Mouse (Mus musculus) MEL (cell line): ENCODE data around the gene Nuak2. TPM values are rescaled to one million over a fixed set of nuclear protein-coding genes. Genes with fewer than 3 reads are reported as not detected.
"Not testable (repeated sequence)": the region's sequence is repeated elsewhere in the genome, so short reads cannot be mapped to it uniquely, and the experiment has no call there.

ENCODE experiments used
- DNase-seq: peaks from one replicate; pipeline ENCODE4 v3.0.0; 2011; ENCODE audit warnings: low read depth, low spot score
- H3K27ac ChIP-seq: 2 replicates; pipeline ENCODE4 v1.5.1; 2012; ENCODE audit warnings: low read depth, mild to moderate bottlenecking, control low read depth, low read length, moderate library complexity; ENCODE audit not compliant: control insufficient read depth
- H3K27me3 ChIP-seq, 2 experiments: fragments of 150-350 bp in 1 of 2; sonication (generic) in 1 of 2; 2 replicates each; pipeline ENCODE4 v1.6.1; 2012; ENCODE audit warnings: low read length in 2 of 2, mild to moderate bottlenecking in 2 of 2, improper control_type of control experiment in 1 of 2, moderate library complexity in 1 of 2; ENCODE audit not compliant: insufficient read depth in 2 of 2, control insufficient read depth in 1 of 2
- H3K36me3 ChIP-seq, 2 experiments: 2 replicates each; pipeline ENCODE4 v1.6.1; 2012 to 2014; ENCODE audit warnings: low read length in 2 of 2, improper control_type of control experiment in 1 of 2, inconsistent platforms in 1 of 2, mild to moderate bottlenecking in 1 of 2; ENCODE audit not compliant: insufficient read depth in 2 of 2, control insufficient read depth in 1 of 2
- H3K4me1 ChIP-seq, 2 experiments: fragments of 150-350 bp in 1 of 2; sonication (generic) in 1 of 2; 2 replicates each; pipeline ENCODE4 v1.6.1; 2012; ENCODE audit warnings: low read length in 2 of 2, improper control_type of control experiment in 1 of 2, mild to moderate bottlenecking in 1 of 2; ENCODE audit not compliant: insufficient read depth in 2 of 2, control insufficient read depth in 1 of 2
- H3K4me3 ChIP-seq, 2 experiments: fragments of 150-350 bp in 1 of 2; sonication (generic) in 1 of 2; 2 replicates each; pipeline ENCODE4 v1.5.1; 2012; ENCODE audit warnings: low read depth in 2 of 2, low read length in 2 of 2, mild to moderate bottlenecking in 2 of 2, moderate library complexity in 2 of 2, control low read depth in 1 of 2, improper control_type of control experiment in 1 of 2; ENCODE audit not compliant: control insufficient read depth in 1 of 2, insufficient read depth in 1 of 2
- H3K79me2 ChIP-seq: 2 replicates; pipeline ENCODE4 v1.6.1; 2012; ENCODE audit warnings: mild to moderate bottlenecking, low read length, moderate library complexity; ENCODE audit not compliant: control insufficient read depth, poor library complexity, insufficient read depth
- H3K9ac ChIP-seq: 2 replicates; pipeline ENCODE4 v1.6.1; 2012; ENCODE audit warnings: low read depth, mild to moderate bottlenecking, control low read depth, low read length, moderate library complexity; ENCODE audit not compliant: control insufficient read depth, poor library complexity, severe bottlenecking
- H3K9me3 ChIP-seq: fragments of 150-350 bp; sonication (generic); replicated peaks from 2 replicates; pipeline ENCODE4 v1.6.1; 2012; ENCODE audit warnings: mild to moderate bottlenecking, low read length, improper control_type of control experiment, moderate library complexity; ENCODE audit not compliant: insufficient read depth
- CHD2 ChIP-seq: IDR thresholded peaks from 2 replicates; pipeline ENCODE4 v1.6.1; 2011; ENCODE audit warnings: low read length, improper control_type of control experiment
- CTCF ChIP-seq, 3 experiments: IDR thresholded peaks in 2 of 3; conservative IDR thresholded peaks in 1 of 3; 2 replicates each; pipeline ENCODE4 v1.5.1; 2011 to 2012; ENCODE audit warnings: low read length in 3 of 3, low read depth in 2 of 3, mild to moderate bottlenecking in 2 of 3, improper control_type of control experiment in 1 of 3, inconsistent platforms in 1 of 3, mixed read lengths in 1 of 3, moderate library complexity in 1 of 3; ENCODE audit not compliant: control insufficient read depth in 1 of 3, insufficient read depth in 1 of 3, poor library complexity in 1 of 3, severe bottlenecking in 1 of 3
- ELF1 ChIP-seq: IDR thresholded peaks from 2 replicates; pipeline ENCODE4 v1.6.1; 2014; ENCODE audit warnings: low read depth, mild to moderate bottlenecking, inconsistent platforms, low read length, improper control_type of control experiment, moderate library complexity
- EP300 ChIP-seq, 2 experiments: IDR thresholded peaks; 2 replicates each; pipeline ENCODE4 v1.6.1; 2011; ENCODE audit warnings: improper control_type of control experiment in 2 of 2, low read length in 2 of 2, low read depth in 1 of 2, mild to moderate bottlenecking in 1 of 2
- ETS1 ChIP-seq: IDR thresholded peaks from 2 replicates; pipeline ENCODE4 v1.6.1; 2012; ENCODE audit warnings: low read depth, mild to moderate bottlenecking, inconsistent platforms, low read length, improper control_type of control experiment, moderate library complexity
- GABPA ChIP-seq: IDR thresholded peaks from 2 replicates; pipeline ENCODE4 v1.6.1; 2012; ENCODE audit warnings: low read depth, mild to moderate bottlenecking, inconsistent platforms, low read length, improper control_type of control experiment, moderate library complexity
- HCFC1 ChIP-seq: IDR thresholded peaks from 2 replicates; pipeline ENCODE4 v1.6.1; 2012; ENCODE audit warnings: low read depth, mild to moderate bottlenecking, inconsistent platforms, low read length, improper control_type of control experiment, moderate library complexity
- JUND ChIP-seq: IDR thresholded peaks from 2 replicates; pipeline ENCODE4 v1.6.1; 2011; ENCODE audit warnings: low read depth, mild to moderate bottlenecking, improper control_type of control experiment, low read length
- MAZ ChIP-seq: IDR thresholded peaks from 2 replicates; pipeline ENCODE4 v1.6.1; 2012; ENCODE audit warnings: low read depth, mild to moderate bottlenecking, inconsistent platforms, low read length, improper control_type of control experiment
- MEF2A ChIP-seq: IDR thresholded peaks from 2 replicates; pipeline ENCODE4 v1.6.1; 2014; ENCODE audit warnings: low read depth, mild to moderate bottlenecking, inconsistent platforms, low read length, improper control_type of control experiment; ENCODE audit not compliant: poor library complexity, insufficient replicate concordance, severe bottlenecking; ENCODE audit errors: extremely low read depth
- MYC ChIP-seq: IDR thresholded peaks from 2 replicates; pipeline ENCODE4 v1.6.1; 2011; ENCODE audit warnings: low read depth, mild to moderate bottlenecking, low read length, improper control_type of control experiment, moderate library complexity
- NELFE ChIP-seq: IDR thresholded peaks from 2 replicates; pipeline ENCODE4 v1.6.1; 2011; ENCODE audit warnings: low read depth, low read length, improper control_type of control experiment
- POLR2AphosphoS5 ChIP-seq: IDR thresholded peaks from 2 replicates; pipeline ENCODE4 v1.6.1; 2012; ENCODE audit warnings: low read depth, borderline replicate concordance, mild to moderate bottlenecking, inconsistent platforms, low read length, moderate library complexity, mixed read lengths
- RAD21 ChIP-seq: IDR thresholded peaks from 2 replicates; pipeline ENCODE4 v1.6.1; 2011; ENCODE audit warnings: mild to moderate bottlenecking, low read depth, low read length, improper control_type of control experiment
- SMC3 ChIP-seq: IDR thresholded peaks from 2 replicates; pipeline ENCODE4 v1.6.1; 2011; ENCODE audit warnings: low read depth, low read length, improper control_type of control experiment
- TBP ChIP-seq: IDR thresholded peaks from 2 replicates; pipeline ENCODE4 v1.8.0; 2011; ENCODE audit warnings: low read depth, low read length, improper control_type of control experiment
- TCF12 ChIP-seq: IDR thresholded peaks from 2 replicates; pipeline ENCODE4 v1.6.1; 2014; ENCODE audit warnings: low read depth, mild to moderate bottlenecking, inconsistent platforms, low read length, improper control_type of control experiment, moderate library complexity
- USF1 ChIP-seq: IDR thresholded peaks from 2 replicates; pipeline ENCODE4 v1.6.1; 2014; ENCODE audit warnings: low read depth, mild to moderate bottlenecking, inconsistent platforms, low read length, improper control_type of control experiment, moderate library complexity
- ZKSCAN1 ChIP-seq: IDR thresholded peaks from 2 replicates; pipeline ENCODE4 v1.6.1; 2012; ENCODE audit warnings: low read depth, mild to moderate bottlenecking, inconsistent platforms, low read length, improper control_type of control experiment, moderate library complexity
- ZNF384 ChIP-seq: IDR thresholded peaks from 2 replicates; pipeline ENCODE4 v1.6.1; 2012; ENCODE audit warnings: low read depth, mild to moderate bottlenecking, inconsistent platforms, low read length, improper control_type of control experiment
- polyA plus RNA-seq, 2 experiments: library from polyadenylated mRNA; stranded (reverse) in 1 of 2; unstranded in 1 of 2; fragments of >175 nt in 1 of 2; fragments of >200 nt in 1 of 2; gene quantifications; 2 replicates each; pipeline versions ENCODE4 v1.2.1 to v1.2.4; 2012; ENCODE audit warnings: low replicate concordance in 2 of 2, low read depth in 1 of 2; ENCODE audit not compliant: insufficient read length in 2 of 2, insufficient read depth in 1 of 2, missing spikeins in 1 of 2
- total RNA-seq: library from RNA; depleted of rRNA; stranded (reverse); fragments of 300-350 nt; gene quantifications from 2 replicates; pipeline ENCODE4 v1.2.3, GENCODE M21; 2012

The Nuak2 gene
- total and polyA plus RNA-seq, 3 experiments: 3.0 to 3.2 TPM; not detected in 1

GRCm38 (mm10) chr1:132280636-132281035 lies 35.3 kb upstream of the Nuak2 start:
- H3K9ac ChIP-seq, H3K4me1 ChIP-seq, H3K27ac ChIP-seq, H3K4me3 ChIP-seq, H3K36me3 ChIP-seq, DNase-seq, H3K79me2 ChIP-seq, H3K9me3 ChIP-seq: not testable (repeated sequence)
- peaks cover 7 to 11% of the 10 kb centered on the region in 2 experiments; a peak in 2 of 4 replicates for H3K27me3 ChIP-seq

GRCm38 (mm10) chr1:132281523-132282176 lies 34.3 kb upstream of the Nuak2 start:
- Histone ChIP-seq H3K36me3 (no peaks in the 10 kb centered on the region), H3K27me3 (peaks cover 7 to 11% of the 10 kb centered on the region in 2 experiments; a peak in 2 of 4 replicates), H3K9ac (no peak overlapping the region), H3K79me2 (no peaks in the 10 kb centered on the region), H3K4me3 (no peak overlapping the region), H3K4me1 (no peaks in the 10 kb centered on the region), H3K27ac (no peak overlapping the region), H3K9me3 (no peaks in the 10 kb centered on the region)
- DNase-seq: no peak
- TF ChIP-seq MAZ (no peak), POLR2AphosphoS5 (no peak)

GRCm38 (mm10) chr1:132282177-132282536 lies 33.8 kb upstream of the Nuak2 start:
- H3K9me3 ChIP-seq: no peaks in the 10 kb centered on the region
- no peaks in the 10 kb centered on the region for H3K36me3 ChIP-seq

More at GRCm38 (mm10) chr1:132282177-132282536, 33.8 kb upstream of the Nuak2 start:
- Histone ChIP-seq H3K9ac (no peak overlapping the region), H3K4me3 (no peak overlapping the region), H3K79me2 (no peaks in the 10 kb centered on the region), H3K4me1 (no peaks in the 10 kb centered on the region), H3K27me3 (peaks cover 7 to 10% of the 10 kb centered on the region in 2 experiments; a peak in 2 of 4 replicates), H3K27ac (no peak overlapping the region)
- TF ChIP-seq CHD2 (no peak), RAD21 (no peak), NELFE (no peak), GABPA (no peak), ZNF384 (no peak), ELF1 (no peak), EP300 (IDR thresholded peaks at IDR 0.05; ENCODE audit: low read depth in 1 of 2, low read length in 2 of 2) (no peak), CTCF (IDR thresholded peaks at IDR 0.05 in 2 of 3, conservative IDR thresholded peaks at IDR 0.05 in 1 of 3; ENCODE audit: control insufficient read depth in 1 of 3, insufficient read depth in 1 of 3, low read depth in 2 of 3, low read length in 3 of 3, poor library complexity in 1 of 3, severe bottlenecking in 1 of 3) (no peak), MEF2A (no peak), MAZ (no peak), USF1 (no peak), JUND (no peak), HCFC1 (no peak), TBP (no peak), ETS1 (no peak), ZKSCAN1 (no peak), SMC3 (no peak), MYC (no peak), TCF12 (no peak)
- no peak for DNase-seq
